8 mouse cellular contexts compared by ENCODE assay signal in the genomic region with DNA sequence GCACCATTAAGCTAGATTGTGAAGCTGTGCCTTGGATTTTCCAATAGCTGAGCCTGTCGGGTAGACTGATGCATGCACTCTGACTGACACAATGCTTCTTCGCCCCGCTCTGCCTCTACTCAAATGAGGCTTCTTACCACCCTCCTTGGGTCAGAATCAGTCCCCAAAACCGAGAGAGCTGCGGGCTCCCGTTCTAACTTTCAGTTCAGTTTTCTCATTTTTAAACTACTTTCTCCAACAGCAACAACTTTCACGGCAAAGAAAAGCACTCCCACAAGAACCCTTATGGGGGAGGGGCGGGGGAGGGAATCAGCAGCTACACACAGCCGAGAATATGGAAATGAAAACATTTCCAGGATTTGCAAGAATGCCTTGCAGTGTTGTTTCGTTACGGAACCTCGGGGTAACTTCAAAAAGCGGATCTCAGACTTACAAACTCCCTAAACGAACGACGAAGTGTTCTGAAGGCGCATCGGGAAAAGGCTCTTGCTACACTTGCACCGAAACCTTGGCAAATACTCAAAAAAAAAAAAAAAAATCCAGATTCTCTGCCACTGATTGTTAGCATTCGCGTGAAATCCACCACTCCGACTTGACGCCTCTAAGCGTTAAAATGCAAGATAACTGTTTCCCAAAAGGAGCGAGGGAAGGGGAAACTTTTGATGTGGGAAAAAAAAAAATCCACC. TPM values are rescaled to one million over a fixed set of nuclear protein-coding genes. Genes with fewer than 3 reads are reported as not detected.
A peak's percentile ranks its signal among the peaks of the same experiment; 100 is the strongest.
DNase-seq lines count a peak whose midpoint lies in the region; ATAC-seq and TF ChIP-seq lines count a peak whose summit lies in the region.

No protein-coding gene starts in this region.

- no peaks in the 10 kb centered on the region for H3K27me3 ChIP-seq in forebrain, embryonic 14.5 days (replicated peaks; ENCODE audit: control insufficient read depth, insufficient read depth, low read length)
- H3K27me3 ChIP-seq in intestine, embryonic 14.5 days (replicated peaks; ENCODE audit: control insufficient read depth, insufficient read depth, low read length): no peaks in the 10 kb centered on the region
- no peaks in the 10 kb centered on the region for H3K27me3 ChIP-seq in liver, embryonic 16.5 days (ENCODE audit: control insufficient read depth, insufficient read depth, low read depth, low read length)
- no peaks in the 10 kb centered on the region for H3K27me3 ChIP-seq in neural tube, embryonic 13.5 days

- no peaks in the 10 kb centered on the region for H3K9me3 ChIP-seq in forebrain, embryonic 14.5 days (replicated peaks; ENCODE audit: control insufficient read depth, low read length)
- H3K9me3 ChIP-seq in intestine, embryonic 14.5 days (ENCODE audit: control insufficient read depth, low read length): no peaks in the 10 kb centered on the region
- H3K9me3 ChIP-seq in liver, embryonic 16.5 days (replicated peaks; ENCODE audit: control insufficient read depth, low read length): no peaks in the 10 kb centered on the region
- no peaks in the 10 kb centered on the region for H3K9me3 ChIP-seq in neural tube, embryonic 13.5 days

- intact Hi-C loops in left cerebral cortex, postnatal 14 days (cut with DNase I): no loop called here

- ATAC-seq in forebrain, embryonic 14.5 days: no peak
- no peak for ATAC-seq in intestine, embryonic 14.5 days (replicated peaks; ENCODE audit: low FRiP score, low TSS enrichment, low read depth)
- no peak for ATAC-seq in liver, embryonic 16.5 days (ENCODE audit: low read depth)
- no peak for ATAC-seq in neural tube, embryonic 13.5 days (ENCODE audit: low read depth)

- TF ChIP-seq POLR2A in bone marrow, adult 2 months (IDR thresholded peaks at IDR 0.05; ENCODE audit: borderline replicate concordance, control insufficient read depth, low read depth, low read length): no peak

- H3K4me2 ChIP-seq in forebrain, embryonic 14.5 days (ENCODE audit: low read length): peak overlapping the region; percentile 71
- peak overlapping the region; percentile 70 for H3K4me2 ChIP-seq in intestine, embryonic 14.5 days (ENCODE audit: low read length)
- H3K4me2 ChIP-seq in liver, embryonic 16.5 days (ENCODE audit: low read depth, low read length): peak overlapping the region; percentile 80
- H3K4me2 ChIP-seq in neural tube, embryonic 13.5 days: peak overlapping the region; percentile 83

- peak overlapping the region; percentile 93 for H3K9ac ChIP-seq in forebrain, embryonic 14.5 days (ENCODE audit: low read length)
- peak overlapping the region; percentile 95 for H3K9ac ChIP-seq in intestine, embryonic 14.5 days (ENCODE audit: low read length)
- H3K9ac ChIP-seq in liver, embryonic 16.5 days (ENCODE audit: low read depth, low read length): peak overlapping the region; percentile 99
- peak overlapping the region; percentile 93 for H3K9ac ChIP-seq in neural tube, embryonic 13.5 days

- peak overlapping the region; percentile 77 for H3K4me3 ChIP-seq in bone marrow, adult 2 months (replicated peaks; ENCODE audit: control insufficient read depth, low read depth, low read length)
- H3K4me3 ChIP-seq in forebrain, embryonic 14.5 days (ENCODE audit: low read depth, low read length): peak overlapping the region; percentile 89
- peak overlapping the region; percentile 90 for H3K4me3 ChIP-seq in intestine, embryonic 14.5 days (ENCODE audit: low read depth, low read length)
- peak overlapping the region; percentile 86 for H3K4me3 ChIP-seq in liver, embryonic 16.5 days (ENCODE audit: low read depth, low read length)
- peak overlapping the region; percentile 67 for H3K4me3 ChIP-seq in neural tube, embryonic 13.5 days

- DNase-seq in left cerebral cortex, postnatal 14 days (ENCODE audit: low spot score in 2 of 2): peak; percentile 12 to 26
- DNase-seq in left cerebral cortex, adult 9 months (ENCODE audit: low spot score in 2 of 2): no peak
- peak; percentile 72 for DNase-seq in forebrain, embryonic 14.5 days (ENCODE audit: low spot score)
- peak; percentile 79 for DNase-seq in intestine, embryonic 14.5 days (ENCODE audit: low spot score)
- DNase-seq in urinary bladder, adult 18-20 months (ENCODE audit: low spot score in 2 of 2): no peak

- TF ChIP-seq CTCF in bone marrow, adult 2 months (IDR thresholded peaks at IDR 0.05; ENCODE audit: control insufficient read depth, insufficient read depth, low read length): no peak

- peak overlapping the region; percentile 97 for H3K27ac ChIP-seq in bone marrow, adult 2 months (ENCODE audit: control insufficient read depth, insufficient read depth, low read depth, low read length, poor library complexity)
- peak overlapping the region; percentile 99 for H3K27ac ChIP-seq in forebrain, embryonic 14.5 days (ENCODE audit: low read depth, low read length)
- H3K27ac ChIP-seq in intestine, embryonic 14.5 days (ENCODE audit: low read depth): peak overlapping the region; percentile 100
- H3K27ac ChIP-seq in liver, embryonic 16.5 days (ENCODE audit: low read length): peak overlapping the region; percentile 99
- peak overlapping the region; percentile 99 for H3K27ac ChIP-seq in neural tube, embryonic 13.5 days (replicated peaks)

- H3K36me3 ChIP-seq in forebrain, embryonic 14.5 days (ENCODE audit: control insufficient read depth, insufficient read depth, low read length): peaks cover 17% of the 10 kb centered on the region
- peaks cover 30% of the 10 kb centered on the region for H3K36me3 ChIP-seq in intestine, embryonic 14.5 days (ENCODE audit: control insufficient read depth, insufficient read depth, low read length)
- H3K36me3 ChIP-seq in liver, embryonic 16.5 days (ENCODE audit: control insufficient read depth, insufficient read depth): peaks cover 24% of the 10 kb centered on the region
- H3K36me3 ChIP-seq in neural tube, embryonic 13.5 days: peaks cover 13% of the 10 kb centered on the region

- peaks cover 2% of the 10 kb centered on the region; the same call in 1 of the 2 replicates for H3K4me1 ChIP-seq in bone marrow, adult 2 months (ENCODE audit: control insufficient read depth, insufficient read depth, low read length)
- H3K4me1 ChIP-seq in forebrain, embryonic 14.5 days (ENCODE audit: control insufficient read depth, insufficient read depth, low read length): peaks cover 15% of the 10 kb centered on the region
- peaks cover 16% of the 10 kb centered on the region for H3K4me1 ChIP-seq in intestine, embryonic 14.5 days (replicated peaks; ENCODE audit: control insufficient read depth, insufficient read depth, low read length)
- peaks cover 36% of the 10 kb centered on the region for H3K4me1 ChIP-seq in liver, embryonic 16.5 days (ENCODE audit: control insufficient read depth, low read depth, low read length)
- H3K4me1 ChIP-seq in neural tube, embryonic 13.5 days (replicated peaks): peaks cover 31% of the 10 kb centered on the region

- WGBS in bone marrow, adult 2 months: under 1% methylated on average over 25 of the region's 25 CpGs
- WGBS in forebrain, embryonic 14.5 days: 0% methylated on average over 25 of the region's 25 CpGs
- under 1% methylated on average over 25 of the region's 25 CpGs for WGBS in intestine, embryonic 14.5 days
- WGBS in liver, embryonic 16.5 days (ENCODE audit: insufficient replicate concordance): 0% methylated on average over 25 of the region's 25 CpGs
- under 1% methylated on average over 25 of the region's 25 CpGs for WGBS in neural tube, embryonic 13.5 days

RNA-seq across cellular contexts. Expression of a gene that starts 1.0 kb away (rescaled TPM):
- total RNA-seq in left cerebral cortex, postnatal 14 days (2021): 10 to 100 TPM; 48.1 to 51.7 TPM
- 504 and 514 TPM in 2 replicates for polyA plus RNA-seq in bone marrow, adult 2 months (2011; ENCODE audit: insufficient read depth, insufficient read length, low replicate concordance, missing spikeins)
- 119 and 140 TPM in 2 replicates for polyA plus RNA-seq in forebrain, embryonic 14.5 days (2014; fragmentation: Nextera tagmentation; extraction: Ambion mirVana)
- 217 and 226 TPM in 2 replicates for polyA plus RNA-seq in intestine, embryonic 14.5 days (2014; fragmentation: Nextera tagmentation; extraction: Ambion mirVana)
- 294 and 338 TPM in 2 replicates for polyA plus RNA-seq in liver, embryonic 16.5 days (2015; fragmentation: Nextera tagmentation; extraction: Ambion mirVana)
- 118 and 137 TPM in 2 replicates for polyA plus RNA-seq in neural tube, embryonic 13.5 days (2015; fragmentation: Nextera tagmentation; extraction: Ambion mirVana)

RNA-seq across cellular contexts. Expression of a gene that starts 17.5 kb away (rescaled TPM):
- total RNA-seq in left cerebral cortex, postnatal 14 days (2021): 10 to 100 TPM; 18.7 to 21.5 TPM
- 3.8 and 8.3 TPM in 2 replicates for polyA plus RNA-seq in bone marrow, adult 2 months (2011; ENCODE audit: insufficient read depth, insufficient read length, low replicate concordance, missing spikeins)
- 0.88 and 0.91 TPM in 2 replicates for polyA plus RNA-seq in forebrain, embryonic 14.5 days (2014; fragmentation: Nextera tagmentation; extraction: Ambion mirVana)
- polyA plus RNA-seq in intestine, embryonic 14.5 days (2014; fragmentation: Nextera tagmentation; extraction: Ambion mirVana): 1.2 and 1.8 TPM in 2 replicates
- polyA plus RNA-seq in liver, embryonic 16.5 days (2015; fragmentation: Nextera tagmentation; extraction: Ambion mirVana): 2.4 and 2.5 TPM in 2 replicates
- 0.81 and 0.87 TPM in 2 replicates for polyA plus RNA-seq in neural tube, embryonic 13.5 days (2015; fragmentation: Nextera tagmentation; extraction: Ambion mirVana)

Comparison
In these comparisons a context has a peak if more than half of its experiments do, and no peak if none do; other contexts are left out.
1. DNase-seq: peak in left cerebral cortex, postnatal 14 days (2 of 2), forebrain, embryonic 14.5 days (single experiment) and intestine, embryonic 14.5 days (single experiment); none in left cerebral cortex, adult 9 months (0 of 2) and urinary bladder, adult 18-20 months (0 of 2).
2. Peak in every context shown above with its lines, with median percentiles within 50 percentile points of each other: H3K27ac ChIP-seq, H3K4me3 ChIP-seq, H3K4me2 ChIP-seq and H3K9ac ChIP-seq.